Mouse (Mus musculus) embryonic facial prominence, embryonic 14.5 days (tissue): Measurements from ENCODE around the gene Gpatch2. TPM values are rescaled to one million over a fixed set of nuclear protein-coding genes. Genes with fewer than 3 reads are reported as not detected.
A peak's percentile ranks its signal among the peaks of the same experiment; 100 is the strongest.

Experiments used
- ATAC-seq: fragments of 200-750 bp; cut with Nextera tagmentation; 2 replicates; pipeline ENCODE4 v1.8.0; 2017; ENCODE audit warnings: low read depth, moderate number of reproducible peaks, moderate TSS enrichment
- DNase-seq: peaks from one replicate; pipeline ENCODE4 v3.0.0-alpha.2; 2015; ENCODE audit warnings: low spot score
- H3K27ac ChIP-seq: fragments of 300-500 bp; sonication (generic); replicated peaks from 2 replicates; pipeline ENCODE4 v1.5.1; 2014; ENCODE audit warnings: low read depth, mild to moderate bottlenecking, low read length, moderate library complexity
- H3K27me3 ChIP-seq: fragments of 300-500 bp; sonication (generic); replicated peaks from 2 replicates; pipeline ENCODE4 v1.6.1; 2014; ENCODE audit warnings: low read length; ENCODE audit not compliant: control insufficient read depth, insufficient read depth
- H3K36me3 ChIP-seq: fragments of 300-500 bp; sonication (generic); 2 replicates; pipeline ENCODE4 v1.6.1; 2014; ENCODE audit warnings: low read length, mixed read lengths; ENCODE audit not compliant: control insufficient read depth, insufficient read depth
- H3K4me1 ChIP-seq: fragments of 300-500 bp; sonication (generic); 2 replicates; pipeline ENCODE4 v1.6.1; 2014; ENCODE audit warnings: antibody characterized with exemption, low read length; ENCODE audit not compliant: control insufficient read depth, insufficient read depth
- H3K4me2 ChIP-seq: fragments of 300-500 bp; sonication (generic); 2 replicates; pipeline ENCODE4 v1.6.1; 2014; ENCODE audit warnings: low read depth, mild to moderate bottlenecking, low read length, moderate library complexity, mixed read lengths
- H3K4me3 ChIP-seq: fragments of 300-500 bp; sonication (generic); 2 replicates; pipeline ENCODE4 v1.5.1; 2014; ENCODE audit warnings: low read depth, mild to moderate bottlenecking, low read length
- H3K9ac ChIP-seq: fragments of 300-500 bp; sonication (generic); 2 replicates; pipeline ENCODE4 v1.6.1; 2014; ENCODE audit warnings: low read depth, mild to moderate bottlenecking, low read length, moderate library complexity, mixed read lengths
- H3K9me3 ChIP-seq: fragments of 300-500 bp; sonication (generic); 2 replicates; pipeline ENCODE4 v1.6.1; 2016; ENCODE audit warnings: low read length; ENCODE audit not compliant: control insufficient read depth
- whole genome bisulfite sequencing: fragments of 180-500 bp; shearing (Covaris S2); extraction: QIAGEN DNeasy Blood & Tissue Kit; methylation state at CpG from one replicate; pipeline ENCODE4 v1.1.7; 2014; 5-methylcytosine and 5-hydroxymethylcytosine counted together
- polyA plus RNA-seq: library from polyadenylated mRNA; unstranded; fragments of >200 nt; fragmentation: Nextera tagmentation; extraction: Ambion mirVana; gene quantifications from 2 replicates; pipeline ENCODE4 v1.2.1, GENCODE M21; 2014

The Gpatch2 gene
- 15.3 and 16.0 TPM in 2 replicates for polyA plus RNA-seq

DNA sequence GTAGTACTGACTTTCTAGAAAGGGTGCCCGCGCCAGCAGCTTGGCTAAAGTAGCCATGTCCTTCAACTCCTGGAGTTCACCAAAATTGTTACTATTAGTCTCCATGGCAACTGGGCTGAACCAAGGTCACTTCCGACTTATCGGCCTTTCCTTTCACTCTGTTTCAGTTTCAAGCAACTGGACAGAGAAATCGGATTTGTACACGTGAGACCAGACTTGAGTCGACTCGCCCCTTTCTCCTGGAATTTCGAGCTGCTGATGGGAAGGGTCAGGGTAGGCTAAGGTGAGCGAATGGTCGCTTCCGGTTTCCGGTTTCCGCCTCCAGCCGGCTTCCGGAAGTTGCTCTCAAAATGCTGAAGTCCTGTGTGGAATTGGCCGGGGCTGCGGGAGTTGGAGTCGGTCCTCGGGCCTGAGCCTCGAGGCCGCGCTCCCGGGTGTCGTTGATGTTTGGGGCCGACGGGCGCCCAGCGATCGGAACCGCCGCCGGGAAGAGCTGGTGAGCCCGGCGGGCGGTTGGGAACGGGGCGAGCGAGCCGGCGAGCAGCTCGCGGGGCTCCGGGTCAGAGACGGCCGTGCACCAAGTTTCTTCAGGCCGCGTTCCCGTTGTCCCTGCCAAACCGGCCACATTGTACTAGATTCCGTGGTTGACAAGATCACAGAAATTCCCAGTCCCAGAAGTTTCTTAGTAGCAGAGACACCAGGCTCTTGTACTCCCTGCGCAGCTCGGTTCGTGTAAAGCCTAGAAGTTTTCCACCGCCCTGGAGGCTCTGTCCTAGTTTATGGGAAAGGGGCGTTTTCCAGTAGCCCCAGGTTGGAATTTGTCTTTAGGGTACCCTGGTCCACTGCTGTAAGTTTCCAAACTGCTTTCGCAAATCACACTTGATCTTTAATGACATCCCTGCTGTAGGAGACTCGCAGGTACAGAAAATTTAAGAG lies at the start of gene Gpatch2, which contains the start of gene Spata17:
Gpatch2 (plus strand) TSS at position 328 of the 936 bp plus-strand sequence.
Spata17 (minus strand) TSS at position 285 of the 936 bp plus-strand sequence.
- Histone ChIP-seq H3K4me3 (peak within 1 kb of the TSS; percentile 81), H3K4me1 (no peaks in the 10 kb centered on the region), H3K4me2 (peak within 1 kb of the TSS; percentile 76), H3K27me3 (no peaks in the 10 kb centered on the region), H3K27ac (peak within 1 kb of the TSS; percentile 83), H3K9me3 (no peaks in the 10 kb centered on the region), H3K36me3 (no peaks in the 10 kb centered on the region), H3K9ac (peak within 1 kb of the TSS; percentile 89)
- ATAC-seq = peak; percentile 93
- peak; percentile 91 for DNase-seq
- 1% methylated on average over 41 of the region's 58 CpGs for WGBS

DNA sequence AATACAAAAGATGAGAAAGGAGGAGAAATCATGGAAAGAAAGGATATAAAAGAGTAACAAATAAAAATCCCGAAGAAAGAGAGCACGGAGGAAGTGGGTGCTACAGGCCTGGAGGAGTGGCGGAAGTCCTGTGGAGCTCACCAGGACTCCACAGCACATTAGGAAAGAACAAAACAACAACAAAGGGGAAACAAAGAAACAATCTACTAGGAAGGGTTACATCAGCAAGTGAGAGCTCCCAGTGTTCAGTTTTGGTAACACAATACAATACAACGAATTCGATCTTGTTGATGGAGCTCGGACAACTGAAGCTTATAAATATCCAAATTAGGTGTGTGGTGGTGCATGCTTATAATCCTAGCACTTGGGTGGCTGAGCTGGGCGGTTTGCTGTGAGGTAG lies 45.7 kb upstream of the Gpatch2 start:
- no peak overlapping the region for H3K4me3 ChIP-seq
- no peaks in the 10 kb centered on the region for H3K4me1 ChIP-seq
- no peaks in the 10 kb centered on the region for H3K36me3 ChIP-seq
- DNase-seq (no peak), ATAC-seq (no peak)
- H3K9me3 ChIP-seq = no peaks in the 10 kb centered on the region; the same call in 1 of the 2 replicates
- H3K4me2 ChIP-seq = no peak overlapping the region
- H3K9ac ChIP-seq = no peak overlapping the region
- H3K27me3 ChIP-seq = no peaks in the 10 kb centered on the region
- no peak overlapping the region for H3K27ac ChIP-seq
- WGBS = 75% methylated on average over 7 of the region's 7 CpGs

DNA sequence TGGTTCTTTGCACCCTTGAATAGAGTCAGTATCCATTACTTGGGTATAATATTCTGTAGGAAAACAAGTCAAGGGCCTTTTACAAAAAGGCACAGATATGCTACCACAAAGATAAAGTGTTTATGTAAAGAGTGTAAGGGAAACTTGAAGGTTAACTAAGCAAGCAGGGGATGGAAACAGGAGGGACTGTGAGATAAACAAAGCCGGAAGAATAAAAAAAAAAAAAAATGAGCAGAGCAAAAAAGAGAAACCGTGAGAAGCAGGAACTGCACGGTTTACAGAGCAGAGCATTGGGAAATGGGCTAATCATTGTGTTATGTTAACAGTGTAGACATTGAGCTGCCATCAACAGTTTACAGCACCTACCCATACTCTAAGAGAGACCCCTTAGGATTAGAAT lies 44.9 kb upstream of the Gpatch2 start:
- Histone ChIP-seq H3K27me3 (no peaks in the 10 kb centered on the region), H3K4me1 (no peaks in the 10 kb centered on the region), H3K4me3 (no peak overlapping the region), H3K9ac (no peak overlapping the region), H3K27ac (no peak overlapping the region), H3K9me3 (no peaks in the 10 kb centered on the region; the same call in 1 of the 2 replicates), H3K4me2 (no peak overlapping the region), H3K36me3 (no peaks in the 10 kb centered on the region)
- DNase-seq (no peak), ATAC-seq (no peak)
- 72% methylated on average over 3 of the region's 3 CpGs for WGBS

DNA sequence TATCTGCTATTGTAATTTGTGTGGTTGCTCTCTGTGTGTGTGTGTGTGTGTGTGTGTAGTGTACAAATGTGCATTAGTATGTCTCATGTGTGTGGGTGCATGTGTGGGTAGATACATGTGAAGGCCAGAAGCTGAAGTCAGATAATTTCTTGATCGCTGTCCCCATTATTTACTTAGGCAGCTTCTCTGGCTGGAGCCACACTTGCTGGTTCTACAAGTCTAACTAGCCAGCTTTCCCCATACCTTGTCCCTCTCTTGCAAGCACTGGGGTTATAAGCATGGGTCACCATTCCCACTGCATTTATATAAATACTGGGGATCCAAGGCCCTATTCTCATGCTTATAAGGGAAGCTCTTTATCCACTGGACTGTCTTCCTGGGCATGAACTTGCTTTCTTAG lies 39.3 kb upstream of the Gpatch2 start:
- no peaks in the 10 kb centered on the region for H3K36me3 ChIP-seq
- H3K4me2 ChIP-seq = no peak overlapping the region
- H3K27me3 ChIP-seq = no peaks in the 10 kb centered on the region
- 88% methylated on average over 1 of the region's 1 CpGs for WGBS
- no peaks in the 10 kb centered on the region for H3K4me1 ChIP-seq
- DNase-seq = no peak
- H3K4me3 ChIP-seq = no peak overlapping the region
- H3K9ac ChIP-seq = no peak overlapping the region
- H3K27ac ChIP-seq = no peak overlapping the region
- ATAC-seq = no peak
- no peaks in the 10 kb centered on the region for H3K9me3 ChIP-seq

DNA sequence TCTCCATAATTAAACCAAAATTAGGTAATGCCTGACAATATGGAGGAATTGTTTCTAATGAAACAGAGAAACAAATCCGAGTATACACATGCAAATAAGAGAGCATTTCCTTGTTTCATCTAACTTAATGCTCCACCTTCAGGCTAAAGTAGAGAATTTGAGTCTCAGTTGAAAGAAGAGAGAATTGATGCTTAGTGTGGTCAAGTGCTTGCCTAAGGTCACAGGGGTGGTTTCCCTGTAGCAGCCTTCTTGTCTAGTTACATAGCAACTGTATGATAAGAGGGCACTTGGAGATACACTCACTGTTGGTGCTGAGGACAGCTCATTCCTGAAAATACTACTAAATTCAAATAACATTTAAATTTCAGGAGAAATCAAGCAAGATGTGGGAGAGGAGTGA lies 36.8 kb upstream of the Gpatch2 start:
- Histone ChIP-seq H3K9ac (no peak overlapping the region), H3K36me3 (no peaks in the 10 kb centered on the region), H3K4me3 (no peak overlapping the region), H3K4me1 (no peaks in the 10 kb centered on the region), H3K27me3 (no peaks in the 10 kb centered on the region), H3K27ac (no peak overlapping the region), H3K4me2 (no peak overlapping the region), H3K9me3 (no peaks in the 10 kb centered on the region)
- DNase-seq (no peak), ATAC-seq (no peak)
- 66% methylated on average over 1 of the region's 1 CpGs for WGBS

DNA sequence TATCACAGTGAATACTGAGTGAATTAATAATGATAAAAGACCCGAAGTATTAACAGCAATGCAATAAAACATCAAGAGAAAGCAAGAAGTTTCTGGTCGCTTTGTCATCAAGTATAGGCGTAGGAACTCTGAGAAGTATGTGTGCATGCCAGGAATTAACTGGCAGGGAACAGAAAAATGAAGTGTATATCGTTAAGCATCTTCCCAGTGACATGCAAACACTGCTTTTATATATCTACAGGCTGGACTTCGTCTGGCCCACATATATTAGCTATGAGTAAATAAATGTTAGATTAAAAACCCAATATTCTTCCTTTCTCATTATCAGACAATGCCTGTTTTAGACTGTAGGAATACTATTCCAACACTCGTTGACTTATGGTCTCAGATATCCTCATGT lies 9.8 kb upstream of the Gpatch2 start:
- 75% methylated on average over 6 of the region's 6 CpGs for WGBS
- Histone ChIP-seq H3K4me1 (no peaks in the 10 kb centered on the region), H3K27me3 (no peaks in the 10 kb centered on the region), H3K27ac (no peak overlapping the region), H3K36me3 (no peaks in the 10 kb centered on the region), H3K4me2 (no peak overlapping the region), H3K9me3 (no peaks in the 10 kb centered on the region), H3K9ac (no peak overlapping the region), H3K4me3 (no peak overlapping the region)
- DNase-seq (no peak), ATAC-seq (no peak)

DNA sequence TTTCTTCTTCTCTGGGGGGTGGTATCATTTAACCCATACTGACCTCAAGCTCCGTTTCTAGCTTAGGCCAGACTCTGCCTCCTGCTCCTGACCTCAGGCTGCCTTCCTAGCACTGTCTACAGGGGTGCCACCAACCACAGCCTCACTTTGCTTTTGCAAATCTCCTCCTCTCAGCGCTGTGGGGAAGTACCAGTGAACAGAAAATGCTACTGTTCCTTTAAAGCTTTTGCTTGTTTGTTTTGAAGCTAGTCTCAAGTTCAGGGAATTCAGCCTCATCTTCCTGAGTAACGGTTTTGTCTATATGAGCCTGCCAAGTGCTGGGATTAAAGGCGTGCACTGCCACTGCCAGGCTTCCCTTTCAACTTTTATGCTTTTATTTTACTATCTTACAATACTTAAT lies 5.8 kb upstream of the Gpatch2 start:
- H3K9ac ChIP-seq = no peak overlapping the region
- H3K27me3 ChIP-seq = no peaks in the 10 kb centered on the region
- ATAC-seq (no peak), DNase-seq (no peak)
- no peak overlapping the region for H3K4me3 ChIP-seq
- no peaks in the 10 kb centered on the region for H3K4me1 ChIP-seq
- H3K36me3 ChIP-seq = no peaks in the 10 kb centered on the region
- 54% methylated on average over 4 of the region's 4 CpGs for WGBS
- H3K27ac ChIP-seq = no peak overlapping the region
- H3K4me2 ChIP-seq = no peak overlapping the region
- no peaks in the 10 kb centered on the region for H3K9me3 ChIP-seq

DNA sequence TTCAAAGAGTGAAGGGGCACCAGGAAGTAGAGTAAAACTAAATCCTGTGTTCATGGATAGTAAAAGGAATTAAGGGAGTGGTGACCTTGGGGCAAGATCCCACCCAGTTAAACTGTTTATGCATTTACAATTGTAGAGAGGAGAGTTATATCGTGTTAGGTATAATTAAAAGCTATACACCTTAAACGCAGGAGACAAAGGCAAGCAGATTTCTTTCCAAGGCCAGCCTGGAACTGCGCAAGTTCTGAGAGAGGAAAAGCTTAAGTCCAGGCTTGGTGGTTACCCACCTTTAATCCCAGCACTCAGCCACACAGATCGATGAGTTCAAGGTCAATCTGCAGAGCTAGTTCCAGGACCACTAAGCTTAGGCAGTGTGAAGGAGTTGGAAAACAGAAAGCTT lies 4.6 kb upstream of the Gpatch2 start:
- DNase-seq (no peak), ATAC-seq (no peak)
- no peaks in the 10 kb centered on the region for H3K4me1 ChIP-seq
- WGBS = 85% methylated on average over 4 of the region's 4 CpGs
- no peak overlapping the region for H3K9ac ChIP-seq
- no peak overlapping the region for H3K4me2 ChIP-seq
- H3K36me3 ChIP-seq = no peaks in the 10 kb centered on the region
- no peaks in the 10 kb centered on the region for H3K27me3 ChIP-seq
- no peaks in the 10 kb centered on the region for H3K9me3 ChIP-seq
- H3K27ac ChIP-seq = no peak overlapping the region
- H3K4me3 ChIP-seq = no peak overlapping the region
